Mouse (Mus musculus): ENCODE measurements around the gene Ccdc33.
A peak's percentile ranks its signal among the peaks of the same experiment; 100 is the strongest.

Gene Ccdc33

DNA sequence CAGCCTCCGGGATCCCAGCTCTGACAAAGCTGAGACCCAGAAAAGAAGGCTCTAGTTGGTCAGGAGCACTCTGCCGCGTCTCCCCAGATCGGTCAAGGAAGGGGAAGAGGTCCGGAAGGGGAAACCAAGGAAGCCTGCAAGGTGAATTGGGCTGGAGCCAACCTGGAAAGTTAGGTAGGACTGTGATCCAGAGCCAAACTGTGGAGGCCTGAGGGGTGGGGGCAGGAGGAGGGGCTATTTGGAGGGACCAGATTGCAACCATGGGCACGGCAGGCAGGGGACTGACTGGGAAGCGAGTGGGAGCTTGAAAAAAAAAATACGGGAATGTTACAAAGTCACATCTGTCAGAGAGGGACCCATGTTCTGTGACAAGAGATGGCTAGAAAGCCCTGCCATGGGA is 10.9 kb upstream of the Ccdc33 start:
- DNase-seq: no peak

DNA sequence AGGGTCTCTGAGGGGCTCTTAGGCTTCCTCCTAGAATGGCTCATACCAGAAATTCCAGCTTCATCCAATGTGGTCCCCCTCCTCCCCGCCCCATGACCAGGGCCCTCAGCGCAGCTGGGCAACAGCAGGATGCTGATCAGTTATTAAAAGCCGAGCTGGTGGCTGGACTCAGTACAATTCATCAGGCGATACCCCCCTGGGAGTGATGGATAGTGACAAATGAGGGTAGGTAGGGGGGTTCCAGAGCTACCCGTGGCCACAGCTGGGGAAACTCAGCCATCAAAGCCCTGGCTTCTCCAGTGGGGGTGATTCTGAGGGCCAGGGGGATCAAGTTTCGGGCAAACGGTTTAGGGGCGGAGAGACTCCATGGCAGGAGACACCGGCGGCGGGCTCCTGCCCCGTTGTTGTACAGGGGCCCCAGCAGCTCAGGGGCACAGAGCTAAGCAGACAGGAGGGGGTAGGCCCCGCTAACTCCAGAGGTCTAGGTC is 10.3 kb upstream of the Ccdc33 start:
- DNase-seq: no peak

DNA sequence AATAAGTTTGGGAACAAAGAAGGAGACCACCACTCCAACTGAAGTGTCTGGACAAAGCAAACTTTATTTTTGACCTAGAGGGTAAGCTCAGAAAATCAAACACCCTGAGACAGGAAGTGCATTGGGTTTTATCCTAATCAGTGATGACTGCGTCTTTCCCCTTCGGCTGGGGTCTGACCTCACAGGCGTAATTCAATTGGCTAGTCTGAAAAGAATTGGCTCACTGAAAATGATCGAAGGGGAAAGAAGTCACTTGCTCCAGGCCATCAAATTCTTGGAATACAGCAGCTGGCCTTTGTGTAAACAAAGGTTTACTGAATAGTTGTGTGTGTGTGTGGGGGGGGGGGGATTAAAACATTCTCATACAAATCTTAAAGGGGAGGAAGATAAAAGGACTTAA is 7.2 kb upstream of the Ccdc33 start:
- no peak for DNase-seq

DNA sequence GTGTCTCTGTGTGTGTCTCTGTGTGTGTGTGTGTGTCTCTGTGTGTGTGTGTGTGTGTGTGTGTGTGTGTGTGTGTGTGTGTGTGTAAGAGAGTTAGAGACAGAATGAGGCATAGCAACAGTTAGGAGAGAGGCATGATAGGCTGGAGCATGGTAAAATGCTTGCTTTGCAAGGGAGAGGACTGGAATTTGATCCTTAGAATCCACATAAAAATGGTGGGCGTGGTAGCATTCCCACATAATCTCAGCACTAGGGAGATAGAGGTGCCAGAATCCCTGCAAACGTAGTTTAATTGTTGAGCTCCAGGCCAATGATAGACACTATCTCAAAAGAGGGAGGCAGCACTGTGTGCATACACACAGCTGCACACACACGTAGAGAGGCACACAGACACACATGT is 6.5 kb upstream of the Ccdc33 start:
- peak in 1 of 2 experiments; percentile 21 for DNase-seq

DNA sequence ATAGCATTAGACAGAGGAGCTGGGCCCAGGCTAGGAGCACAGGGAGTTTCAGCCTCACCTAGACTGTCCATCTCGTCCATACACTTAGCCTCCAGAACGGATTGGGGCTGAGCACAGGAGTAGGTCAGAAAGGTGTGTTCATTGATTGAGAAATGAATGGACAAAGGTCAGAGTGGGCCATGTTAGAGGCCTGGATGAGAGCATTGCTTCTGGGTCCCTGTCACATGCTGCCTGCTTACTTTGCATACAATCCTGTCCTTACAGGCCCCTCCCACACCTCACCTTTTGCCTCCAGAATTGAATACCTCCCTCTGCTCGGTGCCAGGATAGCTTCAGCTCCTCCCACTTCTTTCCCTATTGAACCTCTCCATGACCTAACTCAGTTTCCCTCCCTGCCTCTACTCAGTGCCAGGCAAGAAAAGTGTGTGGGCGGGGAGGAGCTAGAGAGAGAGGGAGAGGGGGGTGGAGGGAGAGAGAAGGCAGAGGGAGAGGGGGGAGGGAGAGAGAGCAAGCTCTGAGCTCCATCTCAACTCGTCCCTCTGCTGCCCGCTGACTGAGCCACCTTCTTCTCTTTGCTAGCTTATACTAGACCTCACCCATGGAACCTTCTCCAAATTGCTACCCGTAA is 2.5 kb downstream of the Ccdc33 start:
- no peak for DNase-seq

DNA sequence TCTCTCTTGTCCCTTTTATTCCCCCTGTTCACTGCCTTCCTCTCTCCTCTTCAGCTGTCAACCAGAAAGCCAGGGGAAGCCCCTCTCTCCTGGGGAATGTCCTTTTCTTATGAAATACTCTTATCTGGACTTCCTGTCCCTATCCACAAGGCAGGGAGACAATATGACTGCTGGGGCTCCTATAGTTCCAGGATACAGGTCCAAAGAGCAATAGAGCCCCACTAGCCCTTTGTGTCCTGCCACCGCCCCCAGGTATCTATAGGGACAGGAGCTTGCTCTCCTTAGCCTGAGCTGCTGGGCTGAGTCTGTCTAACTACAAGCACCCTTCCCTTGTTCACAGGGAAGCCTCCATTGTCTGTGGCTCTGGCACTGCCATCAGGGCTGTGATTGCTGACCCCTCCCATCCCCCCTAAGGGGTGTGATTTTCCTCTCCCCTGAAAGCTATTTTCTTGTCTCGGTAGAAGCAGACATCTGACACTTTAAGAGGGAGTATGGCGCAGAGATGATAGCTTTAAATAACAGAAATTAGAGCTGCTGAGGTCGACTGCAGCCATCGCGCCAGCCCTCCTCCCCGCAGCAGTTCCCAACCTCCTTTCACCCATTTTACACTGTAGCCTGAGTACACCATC is 3.2 kb downstream of the Ccdc33 start:
- no peak for DNase-seq

DNA sequence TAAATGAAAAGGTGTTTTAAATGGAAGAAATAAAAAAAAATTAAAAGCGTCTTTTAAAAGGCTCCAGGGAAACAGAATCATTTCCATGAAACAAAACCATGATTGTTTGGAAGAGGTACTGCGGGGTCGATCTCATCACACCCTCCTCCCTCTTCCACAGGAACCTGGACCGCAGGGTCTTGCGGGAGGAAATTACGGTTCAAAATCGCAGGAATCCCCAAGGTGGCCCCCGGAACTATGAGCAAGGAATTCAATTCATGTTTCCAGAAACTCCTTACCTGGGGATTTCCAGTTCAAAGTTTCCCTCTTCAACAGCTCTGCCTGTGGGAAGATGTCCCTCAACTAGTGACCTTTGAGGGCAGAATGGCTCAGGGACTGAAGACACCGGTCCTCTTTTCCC is 4.6 kb downstream of the Ccdc33 start:
- DNase-seq: no peak

DNA sequence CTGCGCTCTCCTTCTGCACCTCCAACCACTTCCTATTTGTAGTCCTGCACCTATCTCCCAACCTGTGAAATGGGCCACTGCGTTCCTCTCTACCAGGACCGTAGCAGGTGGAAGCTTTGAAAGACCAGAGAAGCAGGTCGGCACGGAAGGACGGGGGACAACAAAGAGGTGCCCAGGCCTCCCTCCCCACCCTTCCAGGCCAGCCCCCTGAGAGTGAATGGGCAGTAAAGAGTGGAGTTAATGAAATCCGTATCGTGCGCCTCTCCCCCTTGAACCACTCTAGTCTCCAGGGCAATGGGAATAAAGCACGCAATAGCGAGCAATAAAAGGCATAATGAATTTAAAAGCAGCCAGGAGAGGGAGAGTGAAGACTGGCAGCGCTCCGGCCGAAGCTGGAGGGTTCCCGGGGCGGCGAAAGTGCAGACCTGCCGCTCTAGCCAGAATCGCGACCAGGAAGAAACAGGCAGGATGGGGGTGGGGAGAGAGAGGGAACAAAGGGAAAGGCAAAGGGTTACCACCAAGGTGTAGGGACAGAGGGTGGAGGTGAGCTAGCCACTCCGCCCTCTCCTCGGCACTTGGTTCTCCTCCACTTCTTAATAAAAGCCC is 5.2 kb downstream of the Ccdc33 start:
- peak; percentile 8 to 36 for DNase-seq

DNA sequence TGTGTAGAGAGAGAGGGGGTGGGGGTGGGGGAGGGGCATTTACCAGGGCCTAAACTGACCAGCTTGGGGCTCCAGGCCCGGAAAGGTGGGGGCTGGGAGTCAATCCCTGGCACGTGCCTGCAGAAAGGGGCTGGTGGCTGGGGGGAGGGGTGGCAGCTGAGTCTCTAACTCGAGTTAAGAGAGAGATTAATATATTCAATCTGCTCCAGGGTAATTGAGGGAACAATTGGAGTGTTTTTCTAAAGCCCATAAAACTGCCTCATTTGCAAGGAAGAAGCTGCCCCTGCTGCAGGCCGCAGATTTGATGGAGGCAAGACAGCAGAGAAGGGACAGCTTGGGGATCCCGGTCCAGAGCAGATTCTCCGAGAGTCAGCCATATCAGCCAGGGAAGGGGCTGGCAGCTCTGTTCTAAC is 5.8 kb downstream of the Ccdc33 start:
- DNase-seq: peak; percentile 23 to 32

DNA sequence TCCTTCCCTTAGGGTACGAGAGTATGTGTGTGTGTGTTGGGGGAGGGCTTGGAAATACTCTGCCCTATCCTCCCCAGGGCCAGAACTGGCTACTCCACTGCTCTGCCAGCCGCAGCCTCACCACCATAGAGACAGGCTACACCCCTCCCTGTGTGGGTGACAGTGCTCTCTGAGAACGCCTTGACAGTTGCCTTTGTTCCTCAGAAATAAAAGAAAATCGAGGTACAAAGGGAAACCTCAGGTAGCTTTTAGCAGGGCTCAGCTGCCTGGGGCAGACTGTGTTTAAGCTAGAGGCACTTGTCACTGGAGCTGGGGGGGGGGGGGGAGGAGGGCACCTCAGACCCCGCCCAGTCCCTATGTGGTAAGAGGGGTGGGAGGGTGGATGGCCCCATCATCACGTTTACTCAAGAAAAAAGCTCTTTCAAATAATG is 6.3 kb downstream of the Ccdc33 start:
- DNase-seq: no peak

DNA sequence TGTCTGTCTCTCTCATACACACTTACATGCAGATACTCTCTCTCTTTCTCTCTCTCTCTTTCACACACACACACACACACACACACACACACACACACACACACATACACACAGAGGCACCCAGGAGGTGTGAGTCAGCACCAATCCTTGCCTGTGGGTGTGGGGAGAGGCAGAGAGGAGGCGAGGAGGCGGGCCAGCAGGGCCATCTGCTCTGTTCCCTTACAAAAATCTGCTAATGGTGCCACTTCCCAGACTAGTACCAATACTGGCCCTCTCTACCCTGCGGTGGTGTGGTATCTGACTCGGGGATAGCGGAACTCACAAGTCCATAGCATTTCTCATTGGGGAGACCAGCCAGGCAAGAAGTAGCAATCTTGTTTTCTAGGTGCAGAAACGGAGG is 7.2 kb downstream of the Ccdc33 start:
- DNase-seq: no peak

DNA sequence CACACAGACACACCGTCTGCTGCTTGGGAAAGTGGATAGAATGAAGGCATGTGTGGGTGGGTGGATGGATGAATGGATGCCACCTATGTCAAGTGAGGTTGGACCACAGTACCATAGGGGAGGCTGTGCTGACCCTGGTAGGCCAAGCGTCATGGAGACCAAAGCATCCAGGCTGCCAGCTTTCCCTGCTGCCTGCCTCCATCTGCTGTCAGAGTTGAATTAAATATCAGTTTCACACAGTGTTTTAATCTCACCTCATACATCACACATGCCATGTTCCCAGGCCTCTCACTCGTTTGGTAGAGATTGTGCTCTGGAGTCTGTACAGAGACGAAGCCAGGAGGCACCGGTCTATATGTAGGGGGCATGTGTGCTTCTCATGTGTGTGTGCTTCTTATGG is 7.8 kb downstream of the Ccdc33 start:
- DNase-seq: no peak

DNA sequence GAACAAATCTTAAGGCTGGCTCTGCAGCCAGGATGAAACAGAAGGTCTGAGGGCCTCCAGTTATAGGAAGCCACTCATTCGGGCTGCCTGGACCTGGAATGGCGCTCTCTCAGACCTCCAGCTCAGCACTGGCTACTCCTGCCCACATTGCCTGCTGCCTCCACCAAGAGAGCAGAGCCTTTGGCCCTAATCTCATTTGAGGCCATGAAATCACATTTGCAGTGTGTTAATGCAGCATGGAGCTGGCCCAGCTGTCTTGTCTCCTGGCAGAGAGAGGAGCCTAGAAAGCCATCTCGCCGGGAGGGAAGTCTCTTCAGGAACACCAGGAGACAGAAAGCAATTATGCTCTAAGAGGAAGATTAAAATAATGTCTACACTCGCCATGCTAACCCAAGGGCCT is 11.1 kb downstream of the Ccdc33 start:
- DNase-seq: no peak

DNA sequence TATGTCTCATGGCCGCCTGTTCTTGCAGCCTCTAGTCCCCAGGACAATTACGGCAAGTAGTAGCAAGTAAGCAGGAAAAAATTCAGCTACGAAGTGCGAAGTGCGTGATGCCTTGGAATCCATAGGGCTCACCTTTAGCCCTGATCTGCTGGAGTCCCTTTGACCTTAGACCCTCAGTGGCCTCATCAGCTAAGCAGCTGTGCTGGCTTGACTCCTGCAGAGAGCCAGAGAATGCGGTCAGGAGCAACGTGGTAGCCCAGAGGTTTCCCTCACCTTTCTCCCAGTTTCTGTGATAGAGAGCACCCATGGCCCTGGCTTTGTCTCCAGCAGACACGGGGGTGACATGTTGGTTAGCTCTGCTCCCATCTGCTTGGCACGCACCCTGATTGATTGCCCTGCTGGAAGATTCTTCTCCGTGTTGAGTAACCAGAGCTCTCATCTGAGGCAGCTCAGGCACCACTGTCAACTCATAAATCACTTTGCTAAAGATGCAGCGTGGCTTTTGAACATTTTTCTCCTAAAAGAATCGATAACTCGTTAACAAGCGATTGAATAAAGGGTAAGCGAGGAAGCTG is 12.9 kb downstream of the Ccdc33 start:
- no peak for DNase-seq

DNA sequence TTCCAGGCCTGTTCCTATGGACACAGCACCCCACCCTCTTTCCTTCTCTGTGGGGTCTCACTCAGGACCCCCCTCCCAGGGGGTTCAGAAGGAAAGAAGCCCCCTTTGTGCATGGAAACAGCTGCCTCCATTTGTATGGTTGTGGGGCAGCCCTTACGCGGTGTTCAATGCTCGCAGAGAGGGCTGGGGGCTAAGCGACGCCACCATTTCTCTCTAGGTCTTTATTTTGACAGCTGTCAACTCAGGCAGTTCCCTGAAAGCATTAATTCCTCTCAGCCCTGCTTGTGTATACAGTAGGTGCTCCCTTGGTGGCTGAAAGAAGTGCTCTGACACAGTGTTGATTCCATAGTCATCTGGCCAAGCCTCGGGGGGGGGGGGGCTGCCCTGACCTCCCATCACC is 15.0 kb downstream of the Ccdc33 start:
- DNase-seq: no peak

DNA sequence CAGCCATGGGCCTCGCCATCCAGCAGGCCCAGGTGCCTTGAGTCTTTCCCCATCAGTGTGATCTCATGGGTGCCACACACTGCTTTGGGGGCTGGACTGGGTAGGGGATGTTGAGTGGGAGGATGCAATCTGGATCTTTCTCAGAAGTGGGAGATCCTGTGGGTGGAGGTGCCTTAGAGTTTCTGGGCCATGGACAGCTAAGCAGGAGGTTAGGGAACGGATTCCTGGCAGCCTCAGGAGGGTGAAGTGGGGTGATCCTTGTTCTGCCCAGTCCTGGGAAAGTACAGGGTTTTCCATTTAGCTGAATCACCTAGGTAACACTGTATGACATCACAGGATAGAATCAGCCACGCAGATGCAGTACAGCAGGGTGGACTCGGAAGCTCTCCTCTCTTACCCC is 16.6 kb downstream of the Ccdc33 start:
- no peak for DNase-seq

DNA sequence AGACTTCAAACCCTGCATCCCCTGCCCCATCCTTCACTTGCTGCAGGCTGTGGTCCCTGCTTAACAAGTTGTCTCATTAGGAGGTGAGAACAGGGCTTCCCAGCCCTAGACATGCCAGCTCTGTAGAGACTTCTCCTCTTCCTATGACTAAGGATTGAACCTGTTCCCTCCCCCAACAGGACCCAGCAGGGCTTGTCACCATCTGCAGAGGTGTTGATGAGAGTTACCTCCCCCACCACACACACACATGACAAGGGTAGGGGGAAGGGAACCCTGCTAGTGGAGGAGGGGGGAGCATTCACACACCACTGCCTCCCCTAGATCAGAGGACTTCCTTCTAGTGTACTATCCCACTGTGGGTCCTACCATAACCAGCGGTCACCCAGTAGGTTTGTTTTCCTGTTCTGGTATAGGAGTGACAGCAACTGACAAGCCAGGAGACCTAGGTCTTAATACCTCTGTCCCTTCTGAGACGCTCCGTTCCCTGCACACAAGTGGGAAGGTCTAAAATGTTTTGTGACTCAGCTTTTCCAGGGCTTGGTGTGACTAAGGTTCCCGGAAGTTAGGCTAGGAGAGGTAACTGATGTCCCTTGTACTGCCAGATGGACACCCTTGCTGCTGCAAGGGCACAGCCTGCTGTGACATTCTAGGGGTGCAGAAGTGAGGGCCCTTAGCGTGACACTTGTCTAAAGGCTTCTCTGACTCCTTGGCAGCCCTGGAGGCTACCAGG is 18.6 kb downstream of the Ccdc33 start:
- DNase-seq: no peak

DNA sequence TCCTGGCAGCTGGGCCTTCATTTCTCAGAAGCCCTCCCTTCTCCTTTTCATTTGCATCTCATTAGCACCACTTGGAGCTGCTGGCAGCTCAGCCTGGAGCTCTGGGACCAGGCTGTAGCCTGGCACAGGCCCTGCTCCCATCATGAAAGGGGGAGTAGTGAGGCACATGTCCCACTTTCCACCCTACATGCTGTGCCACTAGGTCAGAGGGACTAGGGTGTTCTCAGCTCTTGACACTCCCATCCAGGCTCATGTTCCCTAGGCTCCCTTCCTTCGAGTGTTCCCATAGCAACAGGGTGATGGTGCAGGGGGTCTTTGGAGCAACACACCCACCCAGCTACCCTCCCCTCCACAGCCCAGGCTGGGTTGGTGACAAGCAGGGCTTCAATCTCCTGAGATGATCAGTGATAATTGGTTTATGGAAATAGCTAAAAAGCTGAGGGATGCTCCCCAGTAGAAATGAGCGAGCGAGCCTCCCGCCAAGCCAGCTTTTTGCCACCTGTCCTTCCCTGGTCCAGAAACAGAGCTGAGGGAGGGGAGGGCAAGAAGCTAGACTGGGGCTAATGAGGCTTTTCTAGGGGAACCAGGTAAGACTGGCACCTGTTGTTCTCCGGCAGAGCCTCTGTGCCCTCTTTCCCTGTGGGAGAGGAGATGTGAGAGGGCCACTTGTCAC is 21.9 kb downstream of the Ccdc33 start:
- DNase-seq: no peak

DNA sequence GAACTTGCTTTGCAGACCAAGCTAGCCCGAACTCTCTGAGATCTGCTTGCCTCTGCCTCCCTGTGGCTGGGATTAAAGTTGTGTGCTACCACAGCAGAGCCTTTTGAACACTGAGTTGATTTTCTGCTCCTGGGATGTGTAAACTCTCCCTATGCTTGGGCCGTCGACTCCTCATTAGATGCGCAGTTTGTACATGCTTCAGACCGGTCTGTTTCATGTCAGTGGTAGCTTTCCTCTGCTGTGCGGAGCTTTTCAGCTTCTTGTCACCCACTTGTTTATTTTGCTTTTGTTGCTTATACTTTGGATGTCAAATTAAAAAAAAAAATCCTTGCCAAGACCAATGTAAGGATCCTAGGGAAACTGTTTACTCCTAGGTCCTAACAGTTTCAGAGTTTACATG is 22.6 kb downstream of the Ccdc33 start:
- DNase-seq: no peak

DNA sequence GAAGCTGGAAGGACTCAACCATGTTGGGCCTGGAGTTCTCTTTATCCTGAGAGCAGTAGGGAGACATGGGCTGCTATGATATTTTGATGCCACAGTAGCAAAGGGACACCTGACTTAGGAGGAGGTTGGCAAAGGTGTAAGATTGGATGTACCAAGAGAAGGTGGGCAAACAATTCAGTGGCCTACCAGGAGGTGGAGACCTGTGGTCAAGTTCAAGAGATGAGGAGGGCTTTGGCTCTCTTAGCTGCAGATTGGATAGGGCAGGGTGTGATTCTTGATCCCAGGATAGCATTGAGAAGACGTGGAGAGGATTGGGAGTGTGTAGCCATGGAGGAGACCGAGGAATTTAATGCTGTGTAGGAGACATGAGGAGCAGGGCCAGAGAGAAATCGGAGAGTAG is 24.8 kb downstream of the Ccdc33 start:
- no peak for DNase-seq

DNA sequence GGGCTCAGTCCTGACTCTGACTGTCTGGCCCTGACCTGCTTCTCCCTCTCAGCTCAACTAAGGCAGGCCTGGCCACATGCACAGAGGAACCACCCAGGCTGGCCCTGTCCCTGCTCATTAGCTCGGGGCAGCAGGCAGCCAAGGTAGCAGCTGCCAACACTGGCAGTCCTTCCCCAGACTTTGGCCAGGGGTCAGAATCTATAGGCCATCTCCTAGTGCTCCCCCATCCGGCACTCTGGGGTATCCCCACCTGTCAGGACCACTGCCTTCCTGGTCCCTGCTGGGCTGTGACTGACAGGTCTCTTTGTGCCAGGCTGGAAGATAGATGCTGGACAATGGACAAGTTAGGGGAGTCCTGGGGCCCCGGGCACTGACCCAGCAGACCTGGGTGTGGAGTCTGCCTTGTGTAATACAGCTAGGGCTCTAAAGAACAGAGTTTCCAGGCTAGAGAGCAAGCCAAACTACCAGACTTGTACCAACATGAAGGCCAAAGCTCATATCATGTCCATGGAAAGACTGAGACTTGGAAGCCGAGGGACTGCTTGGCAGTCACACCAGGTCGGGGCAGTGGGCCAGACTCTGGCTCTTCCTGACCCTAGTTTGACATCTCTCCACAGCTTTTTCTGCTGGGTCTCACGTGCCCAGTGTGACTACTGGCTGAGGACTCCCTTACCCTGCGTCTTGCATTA is 25.9 kb downstream of the Ccdc33 start:
- peak; percentile 48 to 51 for DNase-seq

All from kidney, postnatal 36 days (tissue).